Mouse (Mus musculus) testis, adult 2 months (tissue): ENCODE data around the gene Rpain. TPM values are rescaled to one million over a fixed set of nuclear protein-coding genes. Genes with fewer than 3 reads are reported as not detected.

Source experiments
- H3K27ac ChIP-seq: fragments of 200-500 bp; 2 replicates; pipeline ENCODE4 v1.5.1; 2012; ENCODE audit warnings: low read depth, low read length; ENCODE audit not compliant: control insufficient read depth, insufficient read depth
- H3K27me3 ChIP-seq: fragments of 200-500 bp; 2 replicates; pipeline ENCODE4 v1.6.1; 2012; ENCODE audit warnings: mild to moderate bottlenecking, low read length, moderate library complexity; ENCODE audit not compliant: control insufficient read depth, insufficient read depth
- H3K36me3 ChIP-seq: fragments of 200-500 bp; 2 replicates; pipeline ENCODE4 v1.6.1; 2012; ENCODE audit warnings: mild to moderate bottlenecking, low read length; ENCODE audit not compliant: control insufficient read depth, insufficient read depth
- H3K4me1 ChIP-seq: fragments of 200-500 bp; 2 replicates; pipeline ENCODE4 v1.6.1; 2012; ENCODE audit warnings: low read length; ENCODE audit not compliant: control insufficient read depth, insufficient read depth
- H3K4me3 ChIP-seq: fragments of 200-500 bp; 2 replicates; pipeline ENCODE4 v1.5.1; 2012; ENCODE audit warnings: low read depth, mild to moderate bottlenecking, low read length, moderate library complexity, mixed read lengths; ENCODE audit not compliant: control insufficient read depth
- CTCF ChIP-seq: fragments of 200-500 bp; IDR thresholded peaks from 2 replicates; pipeline ENCODE4 v1.5.1; 2012; ENCODE audit warnings: low read depth, mild to moderate bottlenecking, inconsistent platforms, low read length, moderate library complexity; ENCODE audit not compliant: control insufficient read depth, insufficient read depth, insufficient replicate concordance
- POLR2A ChIP-seq: fragments of 200-500 bp; IDR thresholded peaks from 2 replicates; pipeline ENCODE4 v1.6.1; 2012; ENCODE audit warnings: low read depth, mild to moderate bottlenecking, inconsistent platforms, low read length, moderate library complexity; ENCODE audit not compliant: control insufficient read depth
- polyA plus RNA-seq: library from polyadenylated mRNA; depleted of rRNA; stranded (reverse); fragments of >200 nt; gene quantifications from 2 replicates; pipeline ENCODE4 v1.2.3, GENCODE M21; 2012; rRNA removed

The Rpain gene
- polyA plus RNA-seq, 1 experiment, result 78.5 TPM

DNA sequence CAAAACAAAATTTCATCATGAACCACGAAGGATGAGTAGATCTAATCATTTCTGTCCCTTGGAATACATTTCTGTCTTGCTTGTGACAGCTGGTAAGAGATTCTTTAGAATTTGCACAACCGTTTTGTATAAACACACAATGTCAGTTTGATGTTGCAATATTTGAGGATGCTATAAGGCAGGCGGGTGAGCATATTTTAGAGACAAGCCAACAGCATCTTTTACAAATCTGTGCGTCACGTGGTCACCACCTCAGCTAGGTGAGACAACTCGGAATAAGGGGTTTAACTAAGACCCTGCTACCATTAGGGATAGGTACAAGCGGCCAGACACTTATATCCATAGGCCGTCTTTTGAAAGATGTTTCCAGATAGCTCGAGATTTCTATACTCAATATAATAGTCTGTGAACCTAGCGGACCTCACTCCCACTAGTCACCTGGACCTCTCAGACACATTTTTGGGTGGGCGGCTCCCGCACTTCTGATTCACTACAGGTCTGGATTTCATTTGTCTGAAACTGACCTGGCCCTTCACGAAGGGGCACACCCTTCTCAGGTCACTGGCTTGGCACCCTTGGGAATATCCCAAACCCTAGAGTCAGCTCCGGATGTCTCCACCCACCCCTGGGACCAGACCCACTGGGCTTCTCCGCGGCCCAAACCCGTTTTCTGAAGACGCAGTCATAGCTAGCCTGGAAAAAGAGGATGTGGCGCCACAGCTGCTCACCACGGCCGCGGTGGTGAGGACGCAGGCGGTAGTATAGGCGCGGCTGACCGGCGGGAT, 48.6 kb downstream of the Rpain start:
- peak overlapping the region; percentile 97 for H3K4me3 ChIP-seq
- H3K4me1 ChIP-seq, result peaks cover 2% of the 10 kb centered on the region; the same call in 1 of the 2 replicates
- H3K27ac ChIP-seq, result peak overlapping the region; percentile 83
- no peaks in the 10 kb centered on the region for H3K27me3 ChIP-seq
- H3K36me3 ChIP-seq, result no peaks in the 10 kb centered on the region
- TF ChIP-seq POLR2A (no peak), CTCF (no peak)

DNA sequence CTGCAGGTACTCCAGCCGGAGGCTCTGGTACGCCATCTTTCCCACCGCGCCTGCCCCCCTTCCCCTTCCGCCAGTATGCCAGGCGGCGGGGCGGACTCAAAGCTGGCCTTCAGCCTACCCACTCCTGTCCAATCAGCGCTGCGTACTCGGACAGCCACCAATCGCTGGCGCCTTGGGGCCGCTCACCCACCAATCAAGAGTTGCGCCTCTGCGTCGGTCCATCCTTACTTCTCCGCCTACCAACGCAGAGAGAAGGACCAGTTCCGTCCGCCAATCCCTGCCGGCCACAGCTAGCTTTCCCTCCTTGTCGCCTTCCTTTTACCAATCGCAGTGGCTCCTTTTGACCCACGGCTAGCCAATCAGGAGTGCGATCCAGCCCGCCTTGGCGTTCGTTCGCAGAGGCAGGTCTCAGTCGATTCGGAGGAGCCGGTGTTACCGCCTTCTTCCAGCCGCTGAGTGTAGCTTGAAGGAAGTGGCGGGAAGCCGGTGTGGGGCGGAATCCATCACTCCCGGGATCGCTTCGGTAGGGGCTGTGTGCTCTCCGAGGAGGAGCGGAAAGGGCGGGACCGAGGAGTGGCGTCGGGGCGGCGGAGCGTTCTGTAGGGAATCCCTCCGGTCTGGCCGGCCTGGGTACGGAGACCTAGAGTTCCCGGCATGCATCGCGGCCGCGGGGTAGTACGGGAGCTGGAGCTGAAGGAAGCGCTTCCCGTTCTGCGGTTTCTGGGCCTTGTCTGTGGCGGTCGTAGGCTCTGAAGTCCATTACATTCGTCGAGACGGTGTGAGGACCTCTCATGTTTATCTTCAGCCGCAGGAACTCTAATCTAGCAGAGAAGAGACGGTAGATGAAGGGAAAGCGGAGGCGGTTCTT, 49.4 kb downstream of the Rpain start, which contains the start of the genes Mis12 and Derl2:
Gene Mis12, plus strand, starts transcription at position 411 of the 868 bp plus-strand sequence.
Gene Derl2, minus strand, starts transcription at position 641 of the 868 bp plus-strand sequence.
- Histone ChIP-seq H3K27ac (peak within 1 kb of the TSS; percentile 83), H3K27me3 (no peaks in the 10 kb centered on the region), H3K36me3 (peaks cover under 1% of the 10 kb centered on the region), H3K4me1 (peaks cover 2% of the 10 kb centered on the region; the same call in 1 of the 2 replicates), H3K4me3 (peak within 1 kb of the TSS; percentile 97)
- TF ChIP-seq CTCF (no peak), POLR2A (peak; percentile 80)

Other genes with a start within 250 kb of the Rpain start
- gene Zfp3, start 206.0 kb upstream of the Rpain start, polyA plus RNA-seq, result 1.2 TPM in 2 replicates
- 0.13 and 0.16 TPM in 2 replicates for gene Scimp, start 157.6 kb upstream of the Rpain start, polyA plus RNA-seq
- 2.8 and 3.4 TPM in 2 replicates for gene Rabep1, start 125.4 kb upstream of the Rpain start, polyA plus RNA-seq
- gene Nup88, start 240 bp upstream of the Rpain start, polyA plus RNA-seq, result 65.4 and 80.9 TPM in 2 replicates
- gene C1qbp, start 12.8 kb downstream of the Rpain start, polyA plus RNA-seq, result 21.9 and 22.1 TPM in 2 replicates
- 13.8 and 16.1 TPM in 2 replicates for gene Dhx33, start 34.2 kb downstream of the Rpain start, polyA plus RNA-seq
- 3.5 and 4.7 TPM in 2 replicates for gene Mis12, start 49.4 kb downstream of the Rpain start, polyA plus RNA-seq
- 37.2 and 41.8 TPM in 2 replicates for gene Derl2, start 49.6 kb downstream of the Rpain start, polyA plus RNA-seq
- 0.24 TPM in 1 of 2 replicates, not detected in the other for gene 6330403K07Rik, start 63.3 kb downstream of the Rpain start, polyA plus RNA-seq
- not detected in 2 replicates for gene Nlrp1a, start 174.5 kb downstream of the Rpain start, polyA plus RNA-seq